Mouse (Mus musculus) left cerebral cortex, postnatal 4 days (tissue): ENCODE measurements at regions not wholly inside any gene's neighbourhood (a gene's known extent, or its start where the extent isn't known, plus 50 kb on each side); places are given as distances from the start of the nearest gene placed in this dataset.
"Not testable (repeated sequence)": the region's sequence is repeated elsewhere in the genome, so short reads cannot be mapped to it uniquely, and the experiment has no call there.

Source experiments
- DNase-seq: peaks from one replicate; pipeline ENCODE4 v3.0.0-alpha.2; 2022
- intact Hi-C: fragments of 180-260 bp; cut with DNase I; formaldehyde crosslinking; loops from one replicate; pipeline ENCODE4 v1.15.1; 2025

DNA sequence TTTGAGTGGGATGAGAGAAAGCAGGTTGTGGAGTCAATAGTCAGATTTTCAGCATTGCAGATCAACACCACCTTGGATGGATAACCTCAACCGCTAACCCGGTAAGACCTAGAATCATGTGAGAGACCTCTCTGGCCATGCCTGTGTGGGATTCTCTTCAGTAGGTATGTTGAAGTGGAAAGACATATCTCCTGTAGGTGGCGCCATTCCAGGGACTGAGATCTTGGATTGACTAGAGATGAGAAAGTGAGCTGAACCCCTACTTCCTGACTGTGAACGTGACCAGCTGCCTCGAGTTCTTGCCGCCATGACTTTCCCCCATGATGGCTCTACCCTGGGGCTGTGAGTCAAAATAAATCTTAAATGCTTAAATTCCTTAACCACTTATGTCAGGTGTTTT, 102.7 kb downstream of the Eva1a start:
- intact Hi-C loops, result no loop called here

DNA sequence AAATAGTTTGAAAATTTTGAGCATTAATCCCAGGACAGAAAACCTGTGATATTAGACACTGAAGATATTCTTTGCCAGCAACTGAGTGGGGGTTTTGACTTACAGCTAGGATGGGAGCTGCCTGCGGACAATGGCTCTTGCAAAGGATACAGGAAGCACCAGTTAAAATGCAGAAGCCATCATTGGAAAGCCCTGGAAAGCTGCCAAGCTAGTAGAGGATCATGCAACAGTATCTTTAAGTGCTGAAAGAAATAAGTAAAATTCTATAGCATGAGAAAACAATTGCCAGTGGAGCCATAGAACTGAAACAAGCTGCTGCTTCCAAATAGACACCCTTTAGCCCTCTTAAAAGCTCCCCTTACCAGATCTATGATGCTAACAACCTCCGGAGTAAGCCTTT, 109.2 kb downstream of the Eva1a start:
- no peak for DNase-seq
- intact Hi-C loops, result no loop called here

More for the DNA sequence above, 102.7 kb downstream of the Eva1a start:
- no peak for DNase-seq

- DNase-seq, result no peak
- intact Hi-C loops, result no loop called here
Observed at GRCm38 (mm10) chr6:82170349-82171080, 129.7 kb downstream of the Eva1a start.

- intact Hi-C loops, result no loop called here
- no peak for DNase-seq
Observed at GRCm38 (mm10) chr6:82174943-82175342, 134.1 kb downstream of the Eva1a start.

GRCm38 (mm10) chr6:82200130-82200529, 159.3 kb downstream of the Eva1a start:
- DNase-seq, result no peak
- intact Hi-C loops, result no loop called here

GRCm38 (mm10) chr6:82204821-82205566, 164.2 kb downstream of the Eva1a start:
- no peak for DNase-seq
- intact Hi-C loops, result no loop called here

DNA sequence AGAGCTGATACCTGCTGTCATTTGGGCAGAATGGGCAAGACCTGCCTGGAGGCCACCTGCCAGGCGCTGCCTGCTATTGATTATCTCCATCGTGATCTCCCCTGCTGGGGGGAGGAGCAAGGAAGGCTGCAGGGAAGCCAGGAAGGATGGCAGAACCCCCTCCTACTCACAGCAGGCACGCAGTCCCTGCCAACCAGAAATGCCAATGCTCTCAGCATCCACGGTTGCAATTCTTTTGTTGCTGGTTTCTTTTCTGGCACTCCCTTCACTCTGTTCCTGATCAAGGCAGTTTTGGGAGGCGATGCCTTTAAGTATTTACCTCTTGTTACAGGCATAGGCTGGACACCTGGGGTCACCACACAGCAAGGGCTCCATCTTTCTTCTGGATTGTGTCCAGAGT, 164.3 kb upstream of the Tacr1 start:
- intact Hi-C loops, result no loop called here
- peak; percentile 13 for DNase-seq

DNA sequence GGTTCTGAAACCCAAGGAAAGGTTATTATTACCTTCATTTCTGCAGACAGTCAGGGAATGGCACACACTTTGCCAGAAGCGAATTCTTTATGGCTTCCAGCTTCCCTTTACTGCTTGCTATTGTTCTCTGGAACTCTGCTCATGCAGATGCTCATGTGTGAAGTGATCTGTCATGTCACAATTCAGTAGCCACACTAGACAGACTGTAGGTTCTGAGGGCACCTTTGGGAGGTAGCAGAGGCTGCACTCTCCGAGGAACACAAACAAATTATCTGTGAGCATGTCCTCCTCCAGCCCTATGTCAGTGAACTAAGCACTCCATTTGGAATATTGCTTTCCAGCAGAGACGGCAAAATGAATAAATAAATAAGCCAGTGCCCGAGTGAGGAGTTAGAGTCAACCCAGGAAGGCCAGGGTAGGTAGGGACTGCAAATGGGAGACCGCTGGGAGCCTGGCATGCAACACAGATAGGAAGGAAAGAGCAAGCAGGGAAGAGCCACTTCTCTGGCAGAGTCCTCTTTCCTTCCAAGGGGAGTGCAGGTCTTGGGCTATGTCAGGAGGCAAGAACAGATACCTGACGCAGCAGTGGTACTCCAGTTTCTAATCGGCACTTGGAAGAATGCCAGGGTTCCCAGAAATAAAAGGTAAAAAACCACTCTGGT, 161.4 kb upstream of the Tacr1 start:
- DNase-seq, result no peak
- intact Hi-C loops, result no loop called here

GRCm38 (mm10) chr6:82247652-82248051, 154.5 kb upstream of the Tacr1 start:
- intact Hi-C loops, DNase-seq: not testable (repeated sequence)

DNA sequence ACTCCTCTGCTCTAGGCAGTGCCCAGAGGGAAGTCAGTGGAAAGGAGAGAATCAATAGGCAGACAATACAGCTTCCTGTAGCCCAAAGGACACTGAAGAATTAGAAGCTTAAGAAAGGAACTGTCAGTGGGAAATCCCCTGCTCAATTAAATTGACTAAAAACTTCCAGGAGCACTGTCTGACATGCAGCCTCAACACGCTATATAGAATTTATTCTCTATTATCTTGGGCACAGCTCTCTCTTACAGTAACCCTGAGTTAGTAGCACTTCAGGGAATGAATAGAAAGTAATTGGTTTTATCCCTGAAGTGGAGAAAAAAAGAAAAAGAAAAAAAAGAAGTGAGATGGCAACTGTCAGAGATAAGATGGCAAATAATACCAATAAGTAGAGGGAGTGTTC, 117.6 kb upstream of the Tacr1 start:
- no peak for DNase-seq
- intact Hi-C loops, result no loop called here

DNA sequence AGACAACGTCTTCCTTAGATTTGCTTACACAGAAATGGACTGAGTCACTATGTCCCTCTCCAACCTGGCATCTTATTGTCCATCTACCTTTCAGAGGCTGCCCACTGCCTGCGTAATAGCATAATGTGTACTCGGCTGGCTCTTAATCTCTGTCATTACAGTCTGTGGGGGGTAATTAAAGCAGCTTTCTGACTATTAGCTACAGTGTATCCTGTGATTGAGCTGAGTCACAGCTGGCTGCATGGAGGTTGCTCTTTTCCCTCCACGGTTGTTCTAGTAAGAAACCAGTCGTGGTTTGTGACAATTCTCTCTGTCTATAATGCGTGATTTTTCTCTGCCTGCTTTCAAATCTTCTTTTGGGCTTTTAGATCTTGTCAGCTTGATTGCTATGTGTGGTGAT, 116.9 kb upstream of the Tacr1 start:
- intact Hi-C loops, result no loop called here

DNA sequence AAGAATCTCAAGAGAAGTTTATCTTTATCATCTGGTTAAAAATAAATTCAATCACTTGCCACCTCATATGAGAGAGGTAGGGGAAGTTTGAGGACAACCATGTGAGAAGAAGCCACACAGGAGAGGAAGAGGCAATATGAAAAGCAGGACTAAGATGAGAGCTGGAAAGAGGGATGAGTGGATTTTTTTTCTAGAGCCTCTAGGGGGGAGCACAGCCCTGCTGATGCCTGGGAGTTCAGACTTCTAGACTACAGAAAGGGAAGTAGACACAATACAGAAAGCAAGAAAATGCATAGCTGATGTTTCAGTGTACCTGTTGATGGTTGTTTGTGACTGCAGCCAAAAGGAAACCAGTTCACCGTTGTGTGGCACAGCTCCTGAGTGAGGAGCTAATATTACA, 108.6 kb upstream of the Tacr1 start:
- DNase-seq, result no peak

More for the DNA sequence above, 116.9 kb upstream of the Tacr1 start:
- no peak for DNase-seq

DNA sequence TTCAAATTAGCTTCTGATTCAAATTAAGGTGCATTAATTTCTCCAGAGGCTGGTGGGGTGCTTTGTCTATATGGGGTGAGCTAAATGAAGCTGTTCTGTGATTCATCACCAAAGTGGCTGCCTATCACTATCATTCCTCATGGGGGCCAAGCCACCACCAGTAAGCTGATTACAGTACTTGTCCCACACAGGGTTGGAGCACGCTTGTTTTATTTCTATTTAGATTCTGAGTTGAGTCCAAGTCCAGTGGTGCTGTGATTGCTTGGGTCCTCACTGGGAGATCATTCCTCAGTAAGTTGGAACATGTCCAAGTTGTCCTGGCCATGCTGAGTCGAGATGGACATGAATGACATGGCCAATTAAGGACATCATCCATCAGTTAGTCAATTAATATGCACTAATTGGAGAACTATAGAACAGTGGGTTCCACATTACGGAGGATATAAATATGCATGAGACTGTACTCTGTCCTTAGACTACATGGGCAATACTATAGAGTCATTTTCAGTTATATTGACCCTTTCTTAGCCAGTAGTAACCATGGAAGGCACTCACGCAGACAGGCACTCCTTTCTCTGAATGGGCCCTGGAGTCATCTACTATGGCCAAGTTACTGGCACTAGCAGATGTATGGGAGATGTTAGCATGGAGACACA, 105.3 kb upstream of the Tacr1 start:
- intact Hi-C loops, result no loop called here
- DNase-seq, result no peak

More for the DNA sequence above, 108.6 kb upstream of the Tacr1 start:
- intact Hi-C loops, result no loop called here

- intact Hi-C loops, DNase-seq: not testable (repeated sequence)
Observed at GRCm38 (mm10) chr6:82302241-82302640, 99.9 kb upstream of the Tacr1 start.

GRCm38 (mm10) chr6:82313691-82314090, 88.4 kb upstream of the Tacr1 start:
- DNase-seq, result no peak
- intact Hi-C loops, result no loop called here
